Mouse (Mus musculus) E14TG2a.4 (cell line): ENCODE data around the gene Pax9.

Experiments used
- H3K27me3 ChIP-seq: 2 replicates; pipeline ENCODE4 v1.6.1; 2014; ENCODE audit warnings: low read length, control low read depth; ENCODE audit not compliant: insufficient read depth
- H3K36me3 ChIP-seq: 2 replicates; pipeline ENCODE4 v1.6.1; 2014; ENCODE audit warnings: low read length, control low read depth; ENCODE audit not compliant: insufficient read depth
- H3K4me1 ChIP-seq: replicated peaks from 2 replicates; pipeline ENCODE4 v1.6.1; 2014; ENCODE audit warnings: low read depth, low read length, control low read depth
- H3K4me3 ChIP-seq: replicated peaks from 2 replicates; pipeline ENCODE4 v1.5.1; 2014; ENCODE audit warnings: mild to moderate bottlenecking, low read length
- H3K9me3 ChIP-seq: 2 replicates; pipeline ENCODE4 v1.6.1; 2014; ENCODE audit warnings: low read length, control low read depth
- CTCF ChIP-seq: conservative IDR thresholded peaks from 2 replicates; pipeline ENCODE4 v1.5.1; 2014; ENCODE audit warnings: low read length
- NANOG ChIP-seq: IDR thresholded peaks from 2 replicates; pipeline ENCODE4 v1.6.1; 2014; ENCODE audit warnings: borderline replicate concordance, low read length, mixed read lengths
- POU5F1 ChIP-seq: IDR thresholded peaks from 2 replicates; pipeline ENCODE4 v1.6.1; 2014; ENCODE audit warnings: low read length, borderline replicate concordance

The Pax9 gene

GRCm38 (mm10) chr12:56688920-56689319 lies 2.6 kb upstream of the Pax9 start:
- peaks cover 41% of the 10 kb centered on the region for H3K4me1 ChIP-seq
- H3K27me3 ChIP-seq, result peaks cover 90% of the 10 kb centered on the region
- H3K4me3 ChIP-seq, result no peak overlapping the region
- no peak for TF ChIP-seq POU5F1
- no peak for TF ChIP-seq NANOG
- no peak for TF ChIP-seq CTCF
- no peaks in the 10 kb centered on the region for H3K9me3 ChIP-seq
- no peaks in the 10 kb centered on the region for H3K36me3 ChIP-seq

- Histone ChIP-seq H3K4me1 (peaks cover 41% of the 10 kb centered on the region), H3K9me3 (no peaks in the 10 kb centered on the region), H3K4me3 (peak overlapping the region; percentile 32; the same call in 1 of the 2 replicates), H3K27me3 (peaks cover 90% of the 10 kb centered on the region), H3K36me3 (no peaks in the 10 kb centered on the region)
- TF ChIP-seq CTCF (no peak), NANOG (no peak), POU5F1 (no peak)
These were observed 2.2 kb upstream of the Pax9 start for GRCm38 (mm10) chr12:56689331-56689730.

DNA sequence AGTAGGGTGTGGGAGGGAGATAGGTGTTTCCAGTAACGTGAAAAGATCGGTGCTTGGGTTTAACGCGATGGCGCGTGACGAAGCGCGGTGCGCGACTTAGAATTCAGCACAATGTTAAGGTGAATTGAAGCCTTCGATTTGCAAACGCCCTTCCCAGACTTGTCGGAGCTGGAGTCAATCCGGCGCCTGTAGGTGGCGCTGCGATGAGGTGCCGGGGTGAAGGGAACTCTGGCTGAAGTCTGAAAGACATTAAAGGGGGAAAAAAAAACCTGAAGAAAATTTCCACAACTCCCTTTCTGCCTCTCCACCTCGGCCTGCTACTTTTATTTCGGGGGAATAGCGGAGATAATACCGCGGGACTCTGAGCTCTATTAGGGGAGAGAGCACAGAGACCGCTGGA lies 1.8 kb upstream of the Pax9 start:
- H3K4me1 ChIP-seq, result peaks cover 45% of the 10 kb centered on the region
- peaks cover 90% of the 10 kb centered on the region for H3K27me3 ChIP-seq
- TF ChIP-seq NANOG (no peak), POU5F1 (no peak), CTCF (peak; percentile 52)
- no peaks in the 10 kb centered on the region for H3K9me3 ChIP-seq
- no peaks in the 10 kb centered on the region for H3K36me3 ChIP-seq
- peak overlapping the region; percentile 32; the same call in 1 of the 2 replicates for H3K4me3 ChIP-seq

GRCm38 (mm10) chr12:56690366-56690765 lies 1.2 kb upstream of the Pax9 start:
- H3K4me1 ChIP-seq, result peaks cover 50% of the 10 kb centered on the region
- peaks cover 93% of the 10 kb centered on the region for H3K27me3 ChIP-seq
- H3K9me3 ChIP-seq, result no peaks in the 10 kb centered on the region
- no peak for TF ChIP-seq NANOG
- TF ChIP-seq CTCF, result no peak
- no peak for TF ChIP-seq POU5F1
- no peaks in the 10 kb centered on the region for H3K36me3 ChIP-seq
- no peak overlapping the region for H3K4me3 ChIP-seq

DNA sequence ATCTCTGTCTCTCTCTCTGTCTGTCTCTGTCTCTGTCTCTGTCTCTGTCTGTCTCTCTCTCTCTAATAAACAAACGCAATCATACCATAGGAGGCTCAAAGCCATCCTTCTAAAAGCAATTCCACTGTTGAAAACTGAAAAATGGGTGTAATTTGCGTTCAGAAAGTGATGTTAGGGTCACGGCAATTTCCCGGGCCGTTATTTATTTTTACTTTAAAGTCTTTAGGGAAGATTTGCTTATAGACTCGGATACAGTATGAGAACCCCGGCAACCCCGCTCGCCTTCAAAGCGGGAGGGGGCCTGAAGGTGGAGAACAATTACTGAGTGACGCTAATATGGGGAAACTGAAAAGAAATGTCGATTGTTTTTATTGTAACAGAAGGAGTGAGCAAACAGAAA lies 566 bp upstream of the Pax9 start:
- H3K4me1 ChIP-seq, result peaks cover 55% of the 10 kb centered on the region
- TF ChIP-seq CTCF (no peak), POU5F1 (no peak), NANOG (no peak)
- no peaks in the 10 kb centered on the region for H3K9me3 ChIP-seq
- H3K36me3 ChIP-seq, result no peaks in the 10 kb centered on the region
- peak overlapping the region; percentile 43; the same call in 1 of the 2 replicates for H3K4me3 ChIP-seq
- H3K27me3 ChIP-seq, result peaks cover 95% of the 10 kb centered on the region

DNA sequence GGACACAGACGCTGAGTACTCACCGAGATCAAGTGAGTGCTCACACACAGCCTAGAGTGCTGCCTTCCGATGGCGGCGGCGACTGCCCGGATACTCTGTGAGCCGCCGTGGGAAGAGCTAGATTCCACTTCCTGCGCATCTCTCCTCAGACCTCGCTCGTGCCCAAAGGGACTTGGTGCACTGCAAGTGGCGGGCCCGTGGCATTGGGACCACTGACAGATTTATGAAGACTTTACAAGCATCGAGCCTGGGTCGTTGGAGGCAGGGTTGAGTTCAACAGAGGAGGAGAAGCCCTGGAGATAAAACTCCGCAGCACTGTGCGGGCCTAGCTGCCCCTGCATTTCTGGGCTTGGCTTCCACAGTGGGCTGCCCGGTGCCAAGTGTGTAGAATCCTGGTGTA lies 969 bp downstream of the Pax9 start:
- H3K9me3 ChIP-seq, result no peaks in the 10 kb centered on the region
- 0 out of 2 replicates have a peak overlapping the region, but pooled peaks have one; percentile 3 for H3K4me3 ChIP-seq
- TF ChIP-seq CTCF (no peak), NANOG (no peak), POU5F1 (no peak)
- no peaks in the 10 kb centered on the region for H3K36me3 ChIP-seq
- H3K4me1 ChIP-seq, result peaks cover 71% of the 10 kb centered on the region
- H3K27me3 ChIP-seq, result peaks cover 99% of the 10 kb centered on the region

- Histone ChIP-seq H3K27me3 (peaks cover 99% of the 10 kb centered on the region), H3K9me3 (no peaks in the 10 kb centered on the region), H3K36me3 (no peaks in the 10 kb centered on the region), H3K4me3 (no peak overlapping the region), H3K4me1 (peaks cover 75% of the 10 kb centered on the region)
- no peak for TF ChIP-seq NANOG
- TF ChIP-seq POU5F1, result no peak
- no peak for TF ChIP-seq CTCF
These were observed 2.0 kb downstream of the Pax9 start for GRCm38 (mm10) chr12:56693411-56694098.

- no peak for TF ChIP-seq POU5F1
- no peak for TF ChIP-seq NANOG
- TF ChIP-seq CTCF, result no peak
- Histone ChIP-seq H3K9me3 (no peaks in the 10 kb centered on the region), H3K36me3 (no peaks in the 10 kb centered on the region), H3K4me3 (no peak overlapping the region), H3K4me1 (peaks cover 67% of the 10 kb centered on the region), H3K27me3 (peaks cover 96% of the 10 kb centered on the region)
These were observed 2.8 kb downstream of the Pax9 start for GRCm38 (mm10) chr12:56694361-56694760.

DNA sequence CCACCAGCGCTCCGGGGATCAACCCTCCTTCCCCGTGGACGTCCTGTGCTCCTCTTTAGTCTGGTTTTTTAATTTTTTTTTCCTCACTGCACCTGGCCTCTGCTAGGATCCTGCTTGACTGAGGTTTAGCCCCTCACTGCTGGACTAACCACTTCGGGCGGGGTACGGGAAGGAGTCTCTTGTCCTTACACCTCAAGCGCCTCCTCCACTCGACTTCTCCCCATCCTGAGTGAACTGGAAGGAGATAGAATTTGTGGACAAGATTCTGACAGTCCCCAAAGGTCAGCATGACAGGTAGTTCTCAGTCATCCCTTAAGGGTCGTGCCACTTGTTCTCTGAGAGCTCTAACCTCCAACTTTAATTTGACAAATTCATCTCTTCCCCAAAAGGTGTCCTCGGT lies 3.4 kb downstream of the Pax9 start:
- Histone ChIP-seq H3K4me3 (peak overlapping the region; percentile 71), H3K4me1 (peaks cover 66% of the 10 kb centered on the region), H3K36me3 (no peaks in the 10 kb centered on the region), H3K27me3 (peaks cover 96% of the 10 kb centered on the region), H3K9me3 (no peaks in the 10 kb centered on the region)
- TF ChIP-seq POU5F1 (no peak), NANOG (no peak), CTCF (no peak)
